Mouse (Mus musculus): ENCODE measurements around the gene Ucp3. TPM values are rescaled to one million over a fixed set of nuclear protein-coding genes. Genes with fewer than 3 reads are reported as not detected.
"Not testable (repeated sequence)": the region's sequence is repeated elsewhere in the genome, so short reads cannot be mapped to it uniquely, and the experiment has no call there.

Gene Ucp3
- polyA plus RNA-seq, 1 experiment from 2014 or later, result not detected

DNA sequence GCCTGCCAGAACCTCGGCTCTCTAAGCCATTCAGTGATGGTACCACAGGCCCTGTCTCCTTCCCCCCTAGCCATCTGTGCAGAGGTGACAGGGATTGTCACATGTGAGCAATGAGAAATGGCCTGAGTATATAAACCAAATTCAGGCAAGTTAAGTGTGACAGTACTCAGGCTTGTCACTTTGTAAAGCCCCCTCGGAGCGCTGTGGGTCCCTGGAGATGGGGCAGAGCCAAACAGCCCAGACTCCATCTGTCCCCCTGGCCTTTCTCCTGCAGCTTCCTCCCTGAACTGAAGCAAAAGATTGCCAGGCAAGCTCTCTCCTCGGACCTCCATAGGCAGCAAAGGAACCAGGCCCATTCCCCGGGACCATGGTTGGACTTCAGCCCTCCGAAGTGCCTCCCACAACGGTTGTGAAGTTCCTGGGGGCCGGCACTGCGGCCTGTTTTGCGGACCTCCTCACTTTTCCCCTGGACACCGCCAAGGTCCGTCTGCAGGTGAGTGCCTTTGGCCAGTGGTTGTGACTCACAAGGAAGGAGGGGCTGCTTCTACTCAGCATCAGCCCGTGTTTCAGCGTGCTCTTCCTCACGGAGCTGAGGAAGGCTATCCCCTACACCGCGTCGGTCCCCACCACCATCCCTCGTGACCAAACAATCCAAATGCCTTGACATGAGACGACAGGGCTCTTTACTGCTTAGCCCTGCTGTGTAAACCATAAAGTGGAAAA lies 6.5 kb downstream of the Ucp3 start:
- WGBS, result 83% methylated on average over 20 of the region's 20 CpGs
- Histone ChIP-seq H3K36me3 (no peaks in the 10 kb centered on the region), H3K27ac (no peak overlapping the region), H3K9me3 (no peaks in the 10 kb centered on the region), H3K4me3 (replicated peaks) (no peak overlapping the region), H3K9ac (replicated peaks) (no peak overlapping the region), H3K4me2 (replicated peaks) (no peak overlapping the region), H3K27me3 (no peaks in the 10 kb centered on the region), H3K4me1 (replicated peaks) (no peaks in the 10 kb centered on the region)
- ATAC-seq, result no peak

DNA sequence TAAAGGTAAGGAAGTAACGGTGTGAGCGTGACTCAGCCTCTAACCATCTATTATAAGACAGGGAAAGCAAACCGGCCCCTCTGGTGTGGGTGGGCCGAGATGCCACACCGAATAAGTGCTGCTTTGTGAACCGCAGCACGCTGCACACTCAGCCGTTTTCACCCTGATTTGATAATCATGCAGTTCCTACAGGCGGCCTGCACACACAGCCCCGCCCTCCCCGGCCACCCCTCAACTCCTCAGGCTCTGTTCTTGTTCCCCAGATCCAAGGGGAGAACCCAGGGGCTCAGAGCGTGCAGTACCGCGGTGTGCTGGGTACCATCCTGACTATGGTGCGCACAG lies 7.0 kb downstream of the Ucp3 start:
- no peaks in the 10 kb centered on the region for H3K27me3 ChIP-seq
- no peak overlapping the region for H3K27ac ChIP-seq
- no peak for ATAC-seq
- H3K4me2 ChIP-seq (replicated peaks), result no peak overlapping the region
- no peak overlapping the region for H3K4me3 ChIP-seq (replicated peaks)
- H3K4me1 ChIP-seq (replicated peaks), result no peaks in the 10 kb centered on the region
- WGBS, result 76% methylated on average over 15 of the region's 15 CpGs
- no peak overlapping the region for H3K9ac ChIP-seq (replicated peaks)
- no peaks in the 10 kb centered on the region for H3K36me3 ChIP-seq
- no peaks in the 10 kb centered on the region for H3K9me3 ChIP-seq

DNA sequence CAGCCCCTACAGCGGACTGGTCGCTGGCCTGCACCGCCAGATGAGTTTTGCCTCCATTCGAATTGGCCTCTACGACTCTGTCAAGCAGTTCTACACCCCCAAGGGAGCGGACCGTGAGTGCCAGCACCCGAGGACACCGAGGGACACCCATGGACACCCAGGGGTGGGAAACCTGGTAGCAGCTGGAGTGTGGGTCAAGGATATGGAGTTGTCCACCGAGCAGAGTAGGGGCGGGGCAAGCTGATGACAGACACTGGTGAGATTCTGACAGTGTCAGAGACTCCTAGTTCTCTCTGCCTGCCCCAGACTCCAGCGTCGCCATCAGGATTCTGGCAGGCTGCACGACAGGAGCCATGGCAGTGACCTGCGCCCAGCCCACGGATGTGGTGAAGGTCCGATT lies 7.4 kb downstream of the Ucp3 start:
- H3K9ac ChIP-seq (replicated peaks), result no peak overlapping the region
- 88% methylated on average over 17 of the region's 17 CpGs for WGBS
- H3K36me3 ChIP-seq, result no peaks in the 10 kb centered on the region
- no peak overlapping the region for H3K4me2 ChIP-seq (replicated peaks)
- ATAC-seq, result no peak
- H3K9me3 ChIP-seq, result no peaks in the 10 kb centered on the region
- no peaks in the 10 kb centered on the region for H3K4me1 ChIP-seq (replicated peaks)
- H3K4me3 ChIP-seq (replicated peaks), result no peak overlapping the region
- H3K27ac ChIP-seq, result no peak overlapping the region
- H3K27me3 ChIP-seq, result no peaks in the 10 kb centered on the region

DNA sequence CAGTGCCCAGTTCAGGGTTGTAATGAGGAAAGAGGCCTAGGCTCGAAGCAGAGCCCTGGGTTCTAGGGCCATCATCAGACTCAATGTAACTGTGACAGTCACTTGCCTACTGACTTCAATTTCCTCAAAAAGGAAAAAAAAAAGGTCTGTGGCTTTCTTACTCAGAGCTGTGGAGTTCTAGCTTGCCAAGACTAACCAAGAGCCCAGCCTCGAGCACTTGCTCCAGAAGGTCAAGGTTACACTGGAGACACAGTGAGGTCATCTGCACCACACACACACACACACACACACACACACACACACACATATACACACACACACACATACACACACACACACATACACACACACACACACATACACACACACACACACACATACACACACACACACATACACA lies 9.3 kb downstream of the Ucp3 start:
- not testable (repeated sequence) for ATAC-seq; H3K9me3 ChIP-seq; H3K4me3 ChIP-seq (replicated peaks); H3K27me3 ChIP-seq; H3K9ac ChIP-seq (replicated peaks); H3K27ac ChIP-seq; H3K36me3 ChIP-seq; H3K4me2 ChIP-seq (replicated peaks); H3K4me1 ChIP-seq (replicated peaks)
- WGBS, result 74% methylated on average over 2 of the region's 2 CpGs

DNA sequence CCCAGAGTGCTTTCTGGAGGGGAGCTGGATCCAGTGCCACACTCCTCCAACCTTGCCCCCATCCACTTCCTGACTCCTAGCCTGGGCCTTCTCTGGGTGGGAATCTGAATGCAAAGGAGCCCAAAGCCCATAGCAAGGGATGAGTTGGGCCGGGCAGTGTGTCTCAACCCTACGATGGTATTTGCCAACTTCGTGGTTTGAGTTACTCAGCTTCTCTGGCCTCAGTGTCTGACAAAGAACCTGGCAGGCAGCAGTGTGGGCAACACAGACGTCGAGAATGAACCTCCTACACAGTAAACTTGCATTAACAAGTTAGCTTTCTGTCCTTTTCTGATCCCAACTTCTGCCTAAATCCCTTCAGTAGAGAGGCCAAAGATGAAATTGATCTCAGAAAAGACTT lies 11.7 kb downstream of the Ucp3 start:
- Histone ChIP-seq H3K36me3 (no peaks in the 10 kb centered on the region), H3K9ac (replicated peaks) (no peak overlapping the region), H3K9me3 (no peaks in the 10 kb centered on the region), H3K4me1 (replicated peaks) (peaks cover 4% of the 10 kb centered on the region; the same call in 1 of the 2 replicates), H3K4me3 (replicated peaks) (no peak overlapping the region), H3K27ac (no peak overlapping the region), H3K4me2 (replicated peaks) (no peak overlapping the region), H3K27me3 (no peaks in the 10 kb centered on the region)
- ATAC-seq, result no peak
- 87% methylated on average over 5 of the region's 5 CpGs for WGBS

DNA sequence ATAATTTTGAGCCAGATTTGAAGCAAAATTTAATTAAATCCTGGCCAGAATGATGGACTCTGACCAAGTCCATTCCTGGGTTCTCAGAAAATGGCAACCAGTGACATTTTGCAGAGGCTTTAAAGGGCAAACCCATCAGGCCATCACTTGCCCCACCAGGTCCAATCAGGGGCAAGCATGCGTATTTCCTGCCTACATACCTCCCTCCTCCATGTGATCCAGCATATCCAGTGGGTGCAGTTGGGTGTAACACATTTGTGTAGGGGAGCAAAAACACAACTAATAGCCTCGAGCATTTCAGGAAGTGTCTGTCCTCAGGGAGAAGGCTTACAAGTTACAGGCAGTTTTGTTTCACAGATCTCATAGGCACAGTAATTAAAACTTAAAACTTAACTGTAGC lies 14.5 kb downstream of the Ucp3 start:
- H3K27ac ChIP-seq, result no peak overlapping the region
- H3K4me3 ChIP-seq (replicated peaks), result no peak overlapping the region
- H3K4me1 ChIP-seq (replicated peaks), result peaks cover 4% of the 10 kb centered on the region; the same call in 1 of the 2 replicates
- no peaks in the 10 kb centered on the region for H3K9me3 ChIP-seq
- no peak overlapping the region for H3K9ac ChIP-seq (replicated peaks)
- WGBS, result 82% methylated on average over 2 of the region's 2 CpGs
- H3K36me3 ChIP-seq, result no peaks in the 10 kb centered on the region
- no peak for ATAC-seq
- H3K4me2 ChIP-seq (replicated peaks), result no peak overlapping the region
- H3K27me3 ChIP-seq, result 0 out of 2 replicates have a peak, but pooled peaks cover 2% of the 10 kb centered on the region

DNA sequence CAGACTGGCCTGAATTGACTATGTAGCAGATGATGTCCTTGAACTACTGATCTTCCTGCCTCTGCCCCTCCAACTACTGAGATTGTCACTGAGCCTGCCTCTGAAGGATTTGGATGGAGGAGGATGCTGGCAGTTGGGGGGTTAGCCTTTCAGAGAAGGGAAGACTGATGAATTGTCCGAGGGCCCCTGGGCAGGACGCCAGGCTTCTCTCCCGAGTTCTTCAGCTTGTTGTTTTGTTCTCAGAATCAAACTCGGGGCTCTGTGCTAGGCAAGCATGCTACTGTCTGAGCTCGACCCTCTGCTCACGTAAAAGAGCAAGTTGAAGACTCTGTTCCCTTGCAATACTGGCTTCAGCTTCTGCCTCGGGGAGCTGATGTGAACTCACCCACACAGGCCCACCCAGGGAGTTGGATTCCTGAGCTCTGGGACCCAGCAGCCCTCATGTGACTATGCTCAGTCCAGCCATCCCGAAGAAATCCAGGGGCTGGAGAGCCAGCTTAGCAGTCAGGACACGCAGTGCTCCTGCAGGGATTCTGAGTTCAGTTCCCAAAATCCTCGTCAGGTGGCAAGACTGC lies 15.8 kb downstream of the Ucp3 start:
- H3K9ac ChIP-seq (replicated peaks), result 0 out of 2 replicates have a peak overlapping the region, but pooled peaks have one; percentile 29

DNA sequence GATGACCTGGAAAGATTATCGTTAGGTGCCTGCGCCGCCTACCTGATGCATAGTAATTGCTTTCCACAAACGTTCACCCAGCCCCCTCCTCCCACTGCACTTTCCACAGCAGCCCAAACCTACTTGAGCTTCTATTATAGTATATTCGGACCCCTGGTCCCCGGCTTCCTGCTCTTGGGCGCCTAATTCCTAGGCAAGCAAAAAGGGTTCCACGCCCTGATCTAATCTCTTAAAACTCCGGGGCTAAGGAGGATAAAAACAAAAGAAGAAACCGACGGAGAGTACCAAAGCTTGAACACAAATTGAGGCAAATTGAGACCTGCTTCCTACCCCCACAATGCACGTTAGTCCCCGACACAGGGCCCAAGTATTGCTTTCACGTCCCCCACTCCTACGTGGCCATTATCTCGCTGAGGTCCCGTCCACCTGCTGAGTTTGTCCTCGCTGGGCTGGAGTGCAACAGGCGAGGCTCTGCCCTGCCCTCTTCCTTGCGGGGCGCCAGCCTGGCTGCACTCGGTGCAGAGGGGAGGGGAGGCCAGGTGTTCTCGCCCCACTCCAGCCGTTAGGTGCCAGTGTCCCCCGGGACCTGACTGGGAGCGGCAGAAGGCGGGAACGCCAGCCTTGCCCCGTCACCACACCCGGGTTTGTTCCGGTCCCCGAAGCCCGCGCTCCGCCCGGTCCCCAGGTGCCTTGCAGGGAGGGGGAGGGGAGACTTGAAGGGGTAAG lies 19.8 kb downstream of the Ucp3 start:
- WGBS, result 2% methylated on average over 36 of the region's 36 CpGs
- Histone ChIP-seq H3K9me3 (no peaks in the 10 kb centered on the region), H3K36me3 (no peaks in the 10 kb centered on the region), H3K9ac (replicated peaks) (peak overlapping the region; percentile 54; the same call in 1 of the 2 replicates), H3K4me2 (replicated peaks) (peak overlapping the region; percentile 65), H3K4me3 (replicated peaks) (peak overlapping the region; percentile 38), H3K4me1 (replicated peaks) (peaks cover 43% of the 10 kb centered on the region), H3K27me3 (peaks cover 9% of the 10 kb centered on the region; the same call in 1 of the 2 replicates), H3K27ac (no peak overlapping the region)
- peak; percentile 22; the same call in 1 of the 2 replicates for ATAC-seq

More for the DNA sequence above, 15.8 kb downstream of the Ucp3 start:
- 25% methylated on average over 10 of the region's 10 CpGs for WGBS
- H3K4me3 ChIP-seq (replicated peaks), result no peak overlapping the region
- H3K4me1 ChIP-seq (replicated peaks), result peaks cover 13% of the 10 kb centered on the region
- ATAC-seq, result peak; percentile 55
- H3K4me2 ChIP-seq (replicated peaks), result no peak overlapping the region
- H3K27ac ChIP-seq, result peak overlapping the region; percentile 47; the same call in 1 of the 2 replicates
- no peaks in the 10 kb centered on the region for H3K36me3 ChIP-seq
- no peaks in the 10 kb centered on the region for H3K9me3 ChIP-seq
- peaks cover 9% of the 10 kb centered on the region; the same call in 1 of the 2 replicates for H3K27me3 ChIP-seq

DNA sequence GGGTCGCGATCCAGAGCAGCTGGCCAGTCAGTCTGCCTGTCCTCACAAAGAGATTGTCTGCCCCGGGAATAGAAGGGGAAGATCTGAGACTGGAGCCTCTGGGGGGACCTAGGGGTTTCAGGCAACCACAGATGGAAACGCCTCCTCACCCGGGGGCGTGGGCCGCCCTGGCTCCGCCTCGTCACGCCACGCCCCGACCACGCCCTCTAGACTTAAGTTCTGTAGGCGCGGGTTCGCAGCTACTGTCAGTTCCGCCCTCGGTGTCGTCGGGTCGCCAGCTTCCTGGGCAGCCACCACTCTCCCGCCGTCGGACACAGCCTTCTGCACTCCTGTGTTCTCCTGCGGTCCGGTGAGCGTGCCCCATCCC lies 20.3 kb downstream of the Ucp3 start, which contains the start of gene Ucp2:
Ucp2 (plus strand) TSS at position 221 of the 367 bp plus-strand sequence.
- peak; percentile 18; the same call in 1 of the 2 replicates for ATAC-seq

DNA sequence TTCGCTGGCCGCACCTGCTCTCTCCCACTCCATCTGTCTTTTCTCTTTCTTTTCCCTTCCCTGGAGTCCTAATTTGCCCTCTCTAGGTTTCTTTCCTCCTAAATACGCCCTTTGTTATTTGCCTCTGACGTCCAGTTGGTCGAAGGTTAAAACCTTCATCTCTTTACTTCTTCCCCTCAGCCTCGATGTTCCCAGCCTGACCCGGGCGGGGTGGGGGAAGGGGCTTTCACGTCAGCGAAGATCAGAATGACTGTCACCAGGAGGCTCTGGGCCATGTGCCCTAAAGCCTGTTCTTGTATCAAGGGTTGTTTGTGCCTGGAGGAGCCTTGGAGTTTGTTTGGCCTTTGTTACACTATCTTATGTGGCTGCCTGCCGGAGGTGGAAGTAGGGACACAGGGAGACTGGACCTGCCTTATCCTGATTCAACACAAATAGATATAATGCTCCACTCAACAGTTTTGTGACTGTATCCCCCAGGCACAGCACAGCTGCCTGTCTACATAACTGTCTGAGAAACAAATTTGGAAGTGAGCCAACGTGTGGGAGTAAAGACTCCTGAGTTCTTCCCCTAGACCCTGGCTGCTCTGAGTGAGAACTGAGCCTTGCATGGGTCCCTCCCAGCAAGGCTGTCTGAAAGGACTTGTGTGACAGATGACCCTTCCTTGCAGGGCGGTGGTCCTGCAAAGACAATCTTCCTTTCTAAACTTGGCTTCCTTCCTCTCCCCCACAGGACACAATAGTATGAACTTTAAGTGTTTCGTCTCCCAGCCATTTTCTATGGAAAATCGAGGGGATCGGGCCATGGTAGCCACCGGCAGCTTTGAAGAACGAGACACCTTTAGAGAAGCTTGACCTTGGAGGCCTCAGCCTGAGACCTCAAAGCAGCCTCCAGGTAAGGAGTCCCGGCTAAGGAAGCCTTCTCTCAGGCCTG lies 21.0 kb downstream of the Ucp3 start:
- Histone ChIP-seq H3K9ac (replicated peaks) (no peak overlapping the region), H3K4me2 (replicated peaks) (peak overlapping the region; percentile 65), H3K27ac (no peak overlapping the region), H3K4me1 (replicated peaks) (peaks cover 41% of the 10 kb centered on the region), H3K4me3 (replicated peaks) (peak overlapping the region; percentile 38), H3K36me3 (peaks cover 3% of the 10 kb centered on the region; the same call in 1 of the 2 replicates), H3K27me3 (peaks cover 9% of the 10 kb centered on the region; the same call in 1 of the 2 replicates), H3K9me3 (no peaks in the 10 kb centered on the region)
- no peak for ATAC-seq
- WGBS, result 40% methylated on average over 19 of the region's 19 CpGs

More for the DNA sequence above, 20.3 kb downstream of the Ucp3 start, which contains the start of gene Ucp2:
- Histone ChIP-seq H3K4me1 (replicated peaks) (peaks cover 43% of the 10 kb centered on the region), H3K9me3 (no peaks in the 10 kb centered on the region), H3K27me3 (peaks cover 9% of the 10 kb centered on the region; the same call in 1 of the 2 replicates), H3K27ac (no peak within 1 kb of the TSS), H3K4me3 (replicated peaks) (peak within 1 kb of the TSS; percentile 38), H3K4me2 (replicated peaks) (peak within 1 kb of the TSS; percentile 65), H3K36me3 (no peaks in the 10 kb centered on the region), H3K9ac (replicated peaks) (peak within 1 kb of the TSS; percentile 54; the same call in 1 of the 2 replicates)
- WGBS, result 2% methylated on average over 22 of the region's 27 CpGs

DNA sequence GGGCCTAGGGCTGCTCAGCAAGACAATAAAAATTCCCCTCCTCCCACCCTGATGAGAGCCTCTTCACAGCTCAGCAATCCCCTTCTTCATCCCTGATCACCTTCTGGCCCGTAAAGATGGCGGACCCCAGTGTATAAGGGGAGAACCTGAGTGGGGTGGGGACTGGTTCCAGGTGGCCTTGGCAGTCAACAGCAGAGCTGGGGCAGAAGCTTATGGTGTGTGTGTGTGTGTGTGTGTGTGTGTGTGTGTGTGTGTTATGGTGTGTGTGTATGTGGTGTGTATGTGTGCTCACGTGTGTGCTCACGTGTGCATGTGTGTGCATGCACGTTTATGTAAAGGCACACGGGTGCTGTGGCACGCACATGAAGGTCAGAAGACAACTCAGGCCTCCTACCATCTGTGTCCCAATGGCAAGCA lies 21.6 kb downstream of the Ucp3 start:
- peak overlapping the region; percentile 65 for H3K4me2 ChIP-seq (replicated peaks)
- H3K4me3 ChIP-seq (replicated peaks), result peak overlapping the region; percentile 38; the same call in 1 of the 2 replicates
- no peaks in the 10 kb centered on the region for H3K9me3 ChIP-seq
- H3K36me3 ChIP-seq, result peaks cover 7% of the 10 kb centered on the region; the same call in 1 of the 2 replicates
- WGBS, result 90% methylated on average over 7 of the region's 7 CpGs
- no peak for ATAC-seq
- peaks cover 40% of the 10 kb centered on the region for H3K4me1 ChIP-seq (replicated peaks)
- H3K9ac ChIP-seq (replicated peaks), result no peak overlapping the region
- H3K27me3 ChIP-seq, result peaks cover 9% of the 10 kb centered on the region; the same call in 1 of the 2 replicates
- no peak overlapping the region for H3K27ac ChIP-seq

Data from midbrain, embryonic 13.5 days (tissue).